Mouse (Mus musculus): ENCODE results near the gene Lalba. TPM values are rescaled to one million over a fixed set of nuclear protein-coding genes. Genes with fewer than 3 reads are reported as not detected.
"Not testable (repeated sequence)": the region's sequence is repeated elsewhere in the genome, so short reads cannot be mapped to it uniquely, and the experiment has no call there.

The Lalba gene
- not detected for total RNA-seq (2021)

DNA sequence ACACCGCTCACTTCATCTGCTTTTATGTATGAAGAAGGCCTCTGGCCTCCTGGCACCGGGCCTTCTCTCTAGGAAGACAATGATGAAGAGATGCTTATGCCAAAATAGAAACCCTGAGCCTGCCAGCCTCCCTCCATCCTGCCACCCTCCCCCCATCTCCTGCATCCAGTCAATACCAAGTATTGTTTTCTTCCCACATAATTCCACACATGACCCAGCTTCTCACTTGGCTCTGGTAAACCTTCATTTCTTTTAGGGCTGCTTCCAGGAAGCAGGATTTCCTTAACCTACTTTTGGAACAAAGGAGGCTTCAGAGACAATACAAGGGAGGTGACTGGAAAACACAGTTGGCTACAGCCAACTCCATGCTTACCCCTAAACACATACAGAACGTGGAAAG lies at the start of gene Lalba:
TSS of gene Lalba (minus strand) at position 21 of the 400 bp plus-strand sequence.
- no peak for DNase-seq (ENCODE audit: low spot score)

DNA sequence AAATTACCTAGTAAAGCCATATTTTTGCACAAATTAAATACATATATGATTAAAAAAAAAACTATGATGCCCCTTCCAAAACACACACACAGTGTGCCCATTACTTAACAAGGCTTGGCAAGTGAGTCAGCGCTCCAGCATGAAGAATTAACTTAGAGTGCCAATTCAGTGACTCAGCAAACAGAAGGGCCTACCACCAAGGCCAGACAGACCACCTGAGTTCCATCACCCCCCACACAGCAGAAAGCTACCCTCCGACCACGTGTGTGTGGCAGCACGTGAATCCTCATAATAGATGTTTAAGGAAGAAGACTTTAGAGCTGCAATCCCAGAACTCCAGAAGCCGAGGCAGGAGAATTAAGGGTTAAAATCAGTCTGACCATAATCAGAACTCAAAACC lies 49.8 kb upstream of the Lalba start:
- intact Hi-C loops (cut with DNase I) = loop anchor here (2.0 kb wide), 1 partner anchor 35 kb away; no protein-coding TSS in a partner anchor

More for the DNA sequence above, at the start of gene Lalba:
- intact Hi-C loops (cut with DNase I) = no loop called here

DNA sequence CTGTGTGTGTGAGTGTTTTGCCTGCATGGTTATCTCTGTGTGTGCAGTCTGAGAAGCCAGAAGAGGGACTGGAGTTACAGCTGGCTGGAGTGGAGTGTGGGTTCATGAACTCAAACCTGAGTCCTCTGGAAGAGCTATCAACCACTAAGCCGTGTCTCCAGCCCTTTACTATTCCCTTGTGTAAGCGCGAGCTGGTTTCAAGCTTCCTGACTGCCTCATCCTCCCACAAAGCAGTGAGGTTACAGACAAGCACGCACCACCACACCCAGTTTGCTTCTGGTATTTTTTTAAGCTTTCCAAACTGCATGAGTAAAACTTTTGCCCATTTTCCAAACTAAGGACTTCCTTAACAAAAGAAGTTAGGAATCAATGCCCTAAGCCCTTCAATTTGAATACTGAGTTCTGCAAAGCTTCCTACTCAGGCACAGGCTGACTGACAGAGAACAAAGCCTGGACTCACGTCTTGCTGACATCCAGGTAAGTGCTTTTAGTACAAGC lies 45.6 kb upstream of the Lalba start:
- intact Hi-C loops (cut with DNase I) = no loop called here
- no peak for DNase-seq (ENCODE audit: low spot score)

More for the DNA sequence above, 49.8 kb upstream of the Lalba start:
- no peak for DNase-seq (ENCODE audit: low spot score)

DNA sequence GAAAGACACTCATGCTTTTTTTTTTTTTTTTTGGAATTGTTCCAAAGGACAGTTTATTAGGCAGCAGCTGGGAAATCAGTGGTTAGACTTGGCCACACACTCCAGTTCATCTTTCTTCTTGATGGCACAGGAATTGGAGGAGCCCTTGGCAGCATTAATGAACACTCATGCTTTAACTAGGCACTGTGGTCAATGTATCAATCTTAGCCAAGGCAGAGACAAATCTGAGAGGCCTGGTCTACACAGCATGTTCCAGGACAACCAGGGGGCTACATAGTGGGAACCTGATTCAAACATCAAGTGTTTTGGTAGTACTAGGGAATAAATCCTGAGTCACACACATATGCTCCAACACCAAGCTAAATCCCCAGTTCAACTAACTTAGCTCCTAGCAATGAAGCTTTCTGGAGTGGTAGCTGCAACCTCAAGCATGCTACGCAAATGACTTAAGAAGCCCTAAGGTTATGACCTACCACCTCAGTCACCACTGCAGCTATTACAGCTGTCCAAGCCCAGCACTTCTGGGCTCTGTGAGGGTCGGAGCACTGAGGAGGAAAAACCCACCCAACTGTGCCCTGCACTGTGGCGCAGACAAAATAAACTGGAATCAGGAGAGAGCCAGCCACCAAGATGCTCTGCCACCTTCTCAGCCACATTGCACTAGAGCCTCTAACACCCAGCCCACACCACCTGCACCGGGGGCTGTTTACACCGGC lies 44.7 kb upstream of the Lalba start:
- DNase-seq (ENCODE audit: low spot score) = no peak
- intact Hi-C loops (cut with DNase I) = no loop called here

DNA sequence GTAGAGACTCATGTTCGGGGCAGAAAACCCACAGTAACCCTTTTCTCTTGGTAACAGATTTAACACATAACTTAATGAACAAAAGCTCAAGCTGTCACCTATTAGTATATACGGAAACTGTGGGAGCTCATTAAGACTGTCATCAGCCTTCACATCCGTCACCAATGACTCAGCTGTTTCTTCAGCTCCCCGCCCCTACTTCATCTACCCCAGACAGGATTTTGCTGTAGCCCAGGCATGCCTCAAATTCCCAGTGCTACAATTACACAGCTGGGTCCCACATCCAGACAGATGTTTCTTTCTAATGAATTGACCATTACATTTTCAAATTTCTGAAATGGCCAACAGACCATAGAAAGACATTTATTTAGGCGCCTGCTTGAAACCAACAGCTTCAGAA lies 43.5 kb upstream of the Lalba start:
- intact Hi-C loops (cut with DNase I) = no loop called here
- DNase-seq (ENCODE audit: low spot score) = no peak

DNA sequence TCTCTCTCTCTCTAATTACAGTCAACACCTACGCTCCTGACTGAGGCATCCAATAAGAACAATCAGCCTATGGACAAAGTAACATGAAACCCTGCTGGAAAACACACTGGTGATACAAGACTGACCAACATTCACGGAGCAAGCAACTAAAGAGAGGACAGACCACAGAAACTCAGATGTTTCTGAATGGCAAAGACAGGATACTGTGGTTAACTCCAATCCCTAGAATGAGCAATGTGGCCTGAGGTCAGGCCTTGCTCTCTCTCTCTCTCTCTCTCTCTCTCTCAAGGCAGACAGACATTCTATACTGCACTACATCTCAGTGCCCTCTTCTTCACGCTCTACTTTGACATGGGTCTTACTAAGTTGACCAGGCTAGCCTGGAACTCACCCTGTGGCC lies 38.7 kb upstream of the Lalba start:
- intact Hi-C loops (cut with DNase I) = no loop called here
- DNase-seq (ENCODE audit: low spot score) = no peak

DNA sequence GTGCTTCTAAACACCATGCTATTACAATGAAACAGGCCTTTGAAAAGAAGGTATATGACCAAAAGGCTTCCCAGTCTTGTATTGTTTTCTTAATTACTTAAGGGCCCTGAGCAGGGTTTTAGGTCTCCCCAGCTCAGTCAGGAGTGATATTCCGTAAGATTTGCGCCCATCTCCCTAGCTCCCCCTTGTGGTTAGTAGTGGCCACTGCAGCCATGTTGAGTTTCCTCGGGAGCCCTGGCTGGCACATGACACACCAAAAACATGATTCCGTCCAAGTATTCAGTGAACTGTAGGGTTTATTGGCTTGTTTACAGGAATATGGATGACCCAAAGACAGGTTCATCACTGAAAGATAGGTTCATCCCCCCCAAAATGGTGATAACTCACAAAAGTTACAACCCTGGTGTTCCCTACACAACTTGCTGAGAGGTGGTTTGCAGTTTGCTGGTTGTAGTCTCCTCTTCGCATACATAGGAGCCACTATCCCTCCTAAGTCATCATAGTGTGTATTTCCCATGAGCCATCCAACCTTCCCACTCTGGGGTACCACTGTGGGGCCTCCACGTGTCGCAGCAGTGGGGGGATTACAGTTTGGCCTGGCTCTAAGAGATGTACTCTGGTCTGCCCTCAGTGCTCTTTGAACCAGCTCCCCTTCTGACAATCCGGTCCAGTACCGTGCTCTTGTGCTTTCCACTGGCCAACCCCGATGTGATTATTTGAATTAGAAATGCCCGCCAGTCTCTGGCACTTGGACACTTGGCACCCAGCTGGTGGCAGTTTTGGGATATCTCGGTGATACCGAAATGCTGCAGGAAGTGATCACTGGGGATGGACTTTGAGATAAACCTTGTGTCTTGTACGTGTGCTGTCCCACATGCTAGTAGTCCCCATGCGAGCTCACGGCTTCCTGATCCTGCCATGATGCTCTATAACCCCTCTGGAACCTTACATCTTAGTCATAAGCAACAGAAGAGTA lies 35.1 kb upstream of the Lalba start:
- intact Hi-C loops (cut with DNase I) = no loop called here
- DNase-seq (ENCODE audit: low spot score) = peak; percentile 25

DNA sequence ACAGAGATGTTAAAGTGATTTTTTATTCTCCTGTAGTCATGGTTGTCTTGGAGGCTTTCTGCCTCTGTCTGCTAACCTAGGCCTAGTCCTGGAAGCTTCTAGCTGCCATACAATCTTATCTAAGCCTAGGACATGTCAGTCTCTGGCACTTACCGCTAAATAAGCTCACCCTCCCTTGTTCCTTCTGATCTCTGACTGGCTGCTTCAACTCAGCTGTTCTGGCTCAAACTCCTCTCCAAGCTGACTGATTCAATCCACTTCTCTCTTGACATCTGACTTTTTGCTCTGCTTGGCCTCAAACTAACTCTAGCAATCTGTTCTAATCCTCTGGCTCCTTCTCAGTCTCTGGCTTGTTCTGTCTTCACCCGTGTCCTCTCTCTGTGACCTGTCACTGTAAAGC lies 32.3 kb upstream of the Lalba start:
- intact Hi-C loops (cut with DNase I); DNase-seq (ENCODE audit: low spot score): not testable (repeated sequence)

DNA sequence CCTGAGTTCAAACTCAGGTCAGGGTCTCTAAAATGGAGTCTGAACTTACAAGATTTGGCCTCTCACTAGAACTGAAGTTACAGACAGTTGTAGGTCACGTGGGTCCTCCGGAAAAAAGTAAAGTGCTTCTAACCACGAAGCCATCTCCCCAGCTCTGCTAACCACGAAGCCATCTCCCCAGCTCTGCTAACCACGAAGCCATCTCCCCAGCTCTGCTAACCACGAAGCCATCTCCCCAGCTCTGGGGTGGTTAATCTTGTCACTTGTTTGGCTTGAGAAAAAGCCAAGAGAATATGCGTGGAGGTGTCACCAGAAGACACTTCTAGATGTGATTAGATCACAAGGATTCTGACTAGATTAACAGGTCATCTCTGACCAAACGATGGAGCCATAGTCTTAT lies 31.6 kb upstream of the Lalba start:
- no peak for DNase-seq (ENCODE audit: low spot score)
- intact Hi-C loops (cut with DNase I) = no loop called here

DNA sequence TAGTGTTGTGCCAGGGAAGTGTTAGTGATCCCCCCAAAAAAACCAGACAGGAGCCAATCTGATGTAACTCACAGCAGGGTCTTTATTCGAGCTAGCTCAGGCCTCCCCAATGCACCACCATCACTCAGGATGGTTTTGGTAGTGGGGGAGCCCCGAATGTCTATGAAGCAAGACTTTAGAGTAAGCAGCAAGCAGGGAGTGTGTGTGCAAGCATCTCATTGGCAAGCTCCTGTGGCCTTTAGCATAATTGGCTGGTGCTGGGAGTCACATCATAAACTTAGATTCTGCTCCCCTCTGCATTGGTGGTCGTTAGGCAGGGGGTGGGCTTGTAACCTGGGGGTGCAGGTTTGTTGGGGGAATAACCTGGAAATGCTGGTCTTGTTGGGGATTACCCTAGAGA lies 31.2 kb upstream of the Lalba start:
- DNase-seq (ENCODE audit: low spot score); intact Hi-C loops (cut with DNase I): not testable (repeated sequence)

DNA sequence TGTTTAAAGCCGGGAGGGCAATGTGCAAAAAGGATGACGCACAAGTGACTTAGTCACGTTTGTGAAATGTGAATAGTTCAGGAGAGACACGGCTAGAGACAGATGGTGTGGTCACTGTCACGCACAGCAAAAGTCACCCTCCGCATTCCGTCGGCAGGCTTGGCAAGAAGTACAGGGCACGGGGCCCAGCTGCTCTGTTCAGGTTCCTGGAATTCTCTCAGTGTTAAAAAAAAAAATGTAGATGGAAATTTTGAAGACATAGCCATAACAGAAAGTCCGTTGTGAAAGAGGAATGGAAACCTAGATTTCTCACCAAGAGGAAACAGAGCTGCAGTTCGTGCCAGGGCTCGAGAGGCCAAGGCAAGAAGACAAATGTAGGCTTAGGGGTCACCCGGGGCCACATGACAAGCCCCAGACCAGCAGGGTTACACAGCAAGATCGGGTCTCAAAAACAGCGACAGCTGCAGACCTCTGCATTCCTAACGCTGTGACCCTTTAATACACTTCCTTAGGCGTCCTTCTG lies 30.3 kb upstream of the Lalba start:
- DNase-seq (ENCODE audit: low spot score) = peak; percentile 53
- intact Hi-C loops (cut with DNase I) = no loop called here

DNA sequence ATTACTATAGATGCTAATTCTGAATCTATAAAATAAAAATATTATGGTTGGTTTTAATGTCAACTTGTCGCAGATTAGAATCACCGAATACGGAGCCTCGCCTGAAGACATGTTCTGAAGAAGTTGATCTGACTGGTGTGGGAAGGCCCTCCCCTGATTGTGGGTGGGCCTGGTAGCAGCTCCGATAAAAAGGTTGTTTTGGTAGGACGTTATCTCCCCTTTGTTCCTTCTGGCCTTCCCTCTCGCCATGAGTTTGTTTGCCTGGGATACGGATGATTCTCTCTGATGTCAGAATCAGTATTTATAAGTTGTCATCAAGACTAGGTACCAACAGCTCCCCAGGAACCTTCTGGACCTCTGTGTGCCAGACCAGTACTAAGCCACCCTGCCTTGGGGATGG lies 29.7 kb upstream of the Lalba start:
- DNase-seq (ENCODE audit: low spot score) = no peak
- intact Hi-C loops (cut with DNase I) = no loop called here

DNA sequence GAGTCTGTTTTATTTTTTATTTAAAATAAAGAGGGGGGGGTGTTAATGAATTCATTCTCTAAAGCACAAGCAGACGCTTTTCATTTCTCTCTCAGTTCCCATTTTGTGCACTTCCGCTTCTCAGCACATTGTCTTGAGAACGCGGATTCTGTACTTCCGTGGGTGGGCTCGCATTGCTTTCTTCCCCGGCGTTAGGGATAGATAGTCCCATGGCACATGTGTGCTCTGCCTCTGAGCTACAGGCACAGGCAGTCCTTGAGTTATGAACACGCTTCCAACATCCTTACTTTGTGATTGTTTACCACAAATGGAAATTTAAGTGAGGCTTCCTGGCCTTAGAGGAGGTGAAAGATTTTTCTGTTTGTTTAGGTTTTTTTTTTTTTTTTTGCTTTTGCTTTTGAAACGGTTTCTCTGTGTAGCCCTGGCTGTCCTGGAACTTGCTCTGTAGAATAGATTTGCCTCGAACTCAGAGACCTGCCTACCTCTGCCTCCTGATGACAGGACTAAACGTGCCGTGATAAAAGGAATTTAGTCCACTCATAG lies 28.9 kb upstream of the Lalba start:
- intact Hi-C loops (cut with DNase I) = loop anchor here (2.0 kb wide), 1 partner anchor 103 kb away; no protein-coding TSS in a partner anchor

DNA sequence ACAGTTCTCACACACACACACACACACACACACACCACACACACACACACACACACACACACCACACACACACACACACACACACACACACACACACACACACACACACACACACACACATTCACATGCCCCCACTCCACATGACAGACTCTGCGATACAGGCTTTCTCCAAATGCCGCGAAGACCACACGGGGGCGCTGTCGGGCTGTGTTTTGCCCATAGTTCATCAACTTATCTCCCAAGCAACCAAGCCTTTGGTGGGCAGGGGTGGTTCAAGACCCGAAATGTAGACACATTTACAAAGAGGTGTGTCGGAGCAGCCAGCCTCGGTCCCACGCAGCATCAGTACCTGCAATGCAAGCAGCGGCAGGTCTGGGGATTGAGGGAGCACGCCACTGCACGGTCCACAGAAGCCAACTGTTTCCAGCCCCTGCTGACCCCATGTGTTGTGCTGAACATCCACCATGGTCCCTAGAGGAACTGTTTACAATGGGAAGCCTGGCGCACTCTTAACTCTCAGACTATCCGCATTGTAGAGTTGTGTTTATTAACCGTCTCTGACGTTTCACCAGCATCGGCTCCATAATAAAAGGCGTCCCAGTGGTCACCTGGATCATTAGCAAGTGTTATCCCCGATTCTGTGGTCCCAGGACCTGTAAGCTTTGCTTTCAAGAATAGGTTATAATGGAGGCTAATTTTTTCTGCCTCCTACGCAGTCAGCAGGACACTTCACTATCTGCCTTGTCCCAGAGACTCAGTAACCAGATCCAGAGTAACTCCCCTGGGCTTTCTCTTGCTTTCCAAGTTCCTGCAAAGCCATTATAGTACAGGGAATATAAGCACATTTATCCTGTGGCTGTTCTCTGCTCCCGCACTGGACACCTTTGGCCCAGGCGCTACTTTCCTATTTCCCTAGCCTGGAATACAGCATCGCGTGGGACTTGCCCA lies 28.2 kb upstream of the Lalba start:
- intact Hi-C loops (cut with DNase I) = loop anchor here (2.0 kb wide), 1 partner anchor 104 kb away; no protein-coding TSS in a partner anchor
- peak; percentile 35 for DNase-seq (ENCODE audit: low spot score)

More for the DNA sequence above, 28.9 kb upstream of the Lalba start:
- DNase-seq (ENCODE audit: low spot score) = peak; percentile 19

DNA sequence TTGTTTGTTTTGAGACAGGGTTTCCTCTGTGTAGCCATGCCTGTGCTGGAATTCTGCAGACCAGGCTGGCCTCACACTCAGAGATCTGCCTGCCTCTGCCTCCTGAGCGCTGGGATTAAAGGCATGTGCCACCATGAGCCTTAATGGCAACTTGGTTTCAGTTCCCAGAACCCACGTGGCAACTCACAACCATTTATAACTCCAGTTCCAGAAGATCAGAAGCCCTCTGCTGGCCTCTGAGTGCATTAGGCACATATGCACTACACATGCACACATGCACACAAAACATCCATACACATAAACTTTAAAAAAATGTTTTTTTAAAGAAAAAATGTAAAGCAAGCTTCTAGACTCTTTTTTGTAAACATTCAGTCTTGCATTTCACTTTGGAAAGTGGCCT lies 26.9 kb upstream of the Lalba start:
- intact Hi-C loops (cut with DNase I) = no loop called here
- no peak for DNase-seq (ENCODE audit: low spot score)

DNA sequence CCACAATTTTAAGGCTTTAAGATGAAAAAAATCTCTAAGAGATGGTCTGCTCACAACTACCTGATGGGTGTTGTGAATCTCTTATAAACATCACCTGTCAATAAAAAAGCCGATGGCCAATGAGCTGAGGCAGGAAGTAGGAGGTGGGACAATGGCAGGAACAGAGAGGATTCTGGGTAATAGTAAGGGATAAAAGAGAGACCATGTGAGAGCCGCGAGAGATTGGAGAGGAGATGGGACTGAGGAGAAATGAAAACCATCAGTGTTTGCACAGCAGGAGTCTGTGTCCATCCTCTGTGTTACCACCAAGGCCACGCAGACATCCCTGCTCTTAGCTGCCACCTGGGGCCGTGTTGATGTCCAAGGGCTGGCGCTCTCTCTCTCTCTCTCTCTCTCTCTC lies 24.8 kb upstream of the Lalba start:
- intact Hi-C loops (cut with DNase I) = no loop called here
- DNase-seq (ENCODE audit: low spot score) = no peak

DNA sequence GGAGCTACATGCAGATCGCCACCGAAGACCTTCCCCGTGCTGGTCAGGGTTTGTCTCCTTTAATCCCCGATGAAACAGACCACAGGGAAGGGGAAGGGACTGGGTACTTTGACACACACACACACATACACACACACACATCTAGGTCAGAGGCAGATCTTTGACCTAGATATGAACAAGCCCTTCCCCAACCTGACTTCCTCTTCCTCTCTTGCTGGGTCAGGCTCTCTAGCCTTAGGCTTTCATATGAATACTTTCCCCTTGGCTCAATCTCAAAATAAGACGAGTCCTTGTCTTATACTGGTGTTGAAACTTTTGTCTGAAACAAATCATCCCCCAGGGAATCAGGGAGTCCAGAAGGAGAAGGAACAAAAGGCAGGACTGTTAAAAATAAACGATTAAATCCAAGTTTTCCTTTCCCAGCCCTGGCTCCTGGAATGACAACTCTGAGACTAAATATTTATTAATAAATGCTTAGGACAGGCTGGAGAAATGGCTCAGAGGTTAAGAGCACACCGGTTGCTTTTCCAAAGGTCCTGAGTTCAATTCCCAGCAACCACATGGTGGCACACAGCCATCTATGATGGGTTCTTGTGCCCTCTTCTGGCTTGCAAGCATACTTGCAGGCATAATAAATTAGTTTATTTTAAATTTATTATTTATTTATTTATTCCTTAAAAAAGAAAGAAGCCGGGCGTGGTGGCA lies 23.9 kb upstream of the Lalba start:
- DNase-seq (ENCODE audit: low spot score) = no peak
- intact Hi-C loops (cut with DNase I) = no loop called here

DNA sequence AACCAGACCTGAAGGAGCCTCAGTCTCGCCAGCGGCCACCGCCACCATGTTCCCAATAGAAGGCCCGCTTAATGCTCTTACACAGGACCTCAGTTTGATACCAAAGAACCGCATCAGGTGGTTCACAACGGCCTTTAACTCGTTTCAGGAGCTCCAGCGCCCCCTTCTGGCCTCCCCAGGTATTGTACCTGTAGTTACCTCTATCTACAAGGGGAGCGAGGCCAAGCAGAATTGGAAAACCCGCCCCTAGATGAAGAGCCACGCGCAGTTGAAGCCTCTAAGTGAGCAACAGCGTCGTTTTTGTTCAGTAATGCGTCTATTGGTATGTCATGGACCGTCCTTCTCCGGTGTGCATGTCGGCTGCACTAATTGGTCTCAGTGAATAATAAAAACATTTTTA lies 22.0 kb upstream of the Lalba start:
- intact Hi-C loops (cut with DNase I) = no loop called here
- DNase-seq (ENCODE audit: low spot score) = peak; percentile 26

Data from heart, postnatal 25 days (tissue).